Mouse (Mus musculus) neural tube, embryonic 10.5 days (tissue): ENCODE measurements around the gene Eif4b.

ENCODE experiments used
- DNase-seq: peaks from one replicate; pipeline ENCODE4 v3.0.0-alpha.2; 2017; ENCODE audit warnings: low spot score; ENCODE audit errors: extremely low spot score

Gene Eif4b

GRCm38 (mm10) chr15:102073559-102074069 is at the start of gene Eif4b:
Gene Eif4b, plus strand, starts transcription at chr15:102073773.
- peak; percentile 99 for DNase-seq

- DNase-seq = no peak
These were observed 49.7 kb upstream of the Eif4b start for GRCm38 (mm10) chr15:102023888-102024287.

- DNase-seq = peak; percentile 45
These were observed 48.3 kb upstream of the Eif4b start for GRCm38 (mm10) chr15:102025136-102025872.

GRCm38 (mm10) chr15:102026430-102026829 is 47.1 kb upstream of the Eif4b start:
- DNase-seq = no peak

- no peak for DNase-seq
These were observed 45.5 kb upstream of the Eif4b start, which contains the start of gene Krt18 for GRCm38 (mm10) chr15:102028040-102028439. Gene Krt18, plus strand, starts transcription at chr15:102028180.

- DNase-seq = no peak
These were observed 39.2 kb upstream of the Eif4b start for GRCm38 (mm10) chr15:102034121-102035053.

- DNase-seq = no peak
These were observed 33.3 kb upstream of the Eif4b start for GRCm38 (mm10) chr15:102040277-102040676.

GRCm38 (mm10) chr15:102041951-102042350 is 31.6 kb upstream of the Eif4b start:
- no peak for DNase-seq

- DNase-seq = no peak
These were observed 28.8 kb upstream of the Eif4b start for GRCm38 (mm10) chr15:102044745-102045144.

- no peak for DNase-seq
These were observed 27.9 kb upstream of the Eif4b start for GRCm38 (mm10) chr15:102045691-102046090.

GRCm38 (mm10) chr15:102048006-102048405 is 25.6 kb upstream of the Eif4b start:
- no peak for DNase-seq

- no peak for DNase-seq
These were observed 23.7 kb upstream of the Eif4b start for GRCm38 (mm10) chr15:102049871-102050270.

- DNase-seq = peak; percentile 78
These were observed 21.5 kb upstream of the Eif4b start for GRCm38 (mm10) chr15:102051920-102052683.

- no peak for DNase-seq
These were observed 16.9 kb upstream of the Eif4b start for GRCm38 (mm10) chr15:102056495-102057174.

GRCm38 (mm10) chr15:102065661-102066325 is 7.8 kb upstream of the Eif4b start:
- DNase-seq = peak; percentile 92

GRCm38 (mm10) chr15:102070476-102071467 is 2.8 kb upstream of the Eif4b start:
- DNase-seq = no peak

- no peak for DNase-seq
These were observed 512 bp upstream of the Eif4b start for GRCm38 (mm10) chr15:102072963-102073558.

GRCm38 (mm10) chr15:102074070-102074731 is 628 bp downstream of the Eif4b start:
- peak; percentile 74 for DNase-seq
